In genomic region chr8:84656641-84657126, GRCm38 (mm10) we compare ENCODE assay signal across 8 mouse cellular contexts. TPM values are rescaled to one million over a fixed set of nuclear protein-coding genes. Genes with fewer than 3 reads are reported as not detected.
DNase-seq lines count a peak whose midpoint lies in the region; ATAC-seq and TF ChIP-seq lines count a peak whose summit lies in the region.

No protein-coding gene starts in this region.

- H3K9me3 ChIP-seq in CH12.LX (replicated peaks; ENCODE audit: low read length): no peaks in the 10 kb centered on the region
- no peaks in the 10 kb centered on the region for H3K9me3 ChIP-seq in forebrain, embryonic 14.5 days (replicated peaks; ENCODE audit: control insufficient read depth, low read length)
- H3K9me3 ChIP-seq in hindbrain, embryonic 11.5 days (ENCODE audit: control insufficient read depth, low read length): no peaks in the 10 kb centered on the region
- no peaks in the 10 kb centered on the region for H3K9me3 ChIP-seq in limb, embryonic 15.5 days
- H3K9me3 ChIP-seq in midbrain, embryonic 16.5 days (replicated peaks; ENCODE audit: control insufficient read depth, low read length, poor library complexity, severe bottlenecking): no peaks in the 10 kb centered on the region

- TF ChIP-seq EP300 in CH12.LX (IDR thresholded peaks at IDR 0.05; ENCODE audit: low read length): no peak

- peaks cover 7 to 36% of the 10 kb centered on the region in 2 experiments for H3K4me1 ChIP-seq in CH12.LX (ENCODE audit: control insufficient read depth in 1 of 2, insufficient read depth in 2 of 2)
- H3K4me1 ChIP-seq in bone marrow, adult 2 months (ENCODE audit: control insufficient read depth, insufficient read depth, low read length): peaks cover 4% of the 10 kb centered on the region
- H3K4me1 ChIP-seq in forebrain, embryonic 14.5 days (ENCODE audit: control insufficient read depth, insufficient read depth, low read length): peaks cover 37% of the 10 kb centered on the region
- H3K4me1 ChIP-seq in hindbrain, embryonic 11.5 days (replicated peaks; ENCODE audit: control insufficient read depth, insufficient read depth, low read length): peaks cover 14% of the 10 kb centered on the region
- peaks cover 60% of the 10 kb centered on the region for H3K4me1 ChIP-seq in limb, embryonic 15.5 days
- H3K4me1 ChIP-seq in midbrain, embryonic 16.5 days (ENCODE audit: control insufficient read depth, insufficient read depth, low read length): peaks cover 24% of the 10 kb centered on the region
- peaks cover 19% of the 10 kb centered on the region for H3K4me1 ChIP-seq in testis, adult 2 months (ENCODE audit: control insufficient read depth, insufficient read depth, low read length)

- peak overlapping the region; percentile 38; the same call in 1 of the 2 replicates for H3K9ac ChIP-seq in CH12.LX (ENCODE audit: insufficient read depth, low read depth)
- H3K9ac ChIP-seq in forebrain, embryonic 14.5 days (ENCODE audit: low read length): peak overlapping the region; percentile 54
- H3K9ac ChIP-seq in hindbrain, embryonic 11.5 days (ENCODE audit: low read depth, low read length): peak overlapping the region; percentile 62
- H3K9ac ChIP-seq in limb, embryonic 15.5 days: peak overlapping the region; percentile 27; the same call in 1 of the 2 replicates
- H3K9ac ChIP-seq in midbrain, embryonic 16.5 days (ENCODE audit: low read depth, low read length): peak overlapping the region; percentile 48; the same call in 1 of the 2 replicates

- peak overlapping the region; percentile 18 for H3K4me2 ChIP-seq in CH12.LX (ENCODE audit: insufficient read depth, low read depth, poor library complexity, severe bottlenecking)
- peak overlapping the region; percentile 51 for H3K4me2 ChIP-seq in forebrain, embryonic 14.5 days (ENCODE audit: low read length)
- H3K4me2 ChIP-seq in hindbrain, embryonic 11.5 days (replicated peaks; ENCODE audit: low read depth, low read length): peak overlapping the region; percentile 40
- H3K4me2 ChIP-seq in limb, embryonic 15.5 days: peak overlapping the region; percentile 63
- H3K4me2 ChIP-seq in midbrain, embryonic 16.5 days (ENCODE audit: low read length): peak overlapping the region; percentile 47

- no peaks in the 10 kb centered on the region for H3K27me3 ChIP-seq in CH12.LX (replicated peaks)
- no peaks in the 10 kb centered on the region for H3K27me3 ChIP-seq in forebrain, embryonic 14.5 days (replicated peaks; ENCODE audit: control insufficient read depth, insufficient read depth, low read length)
- no peaks in the 10 kb centered on the region for H3K27me3 ChIP-seq in hindbrain, embryonic 11.5 days (ENCODE audit: control insufficient read depth, insufficient read depth, low read length)
- no peaks in the 10 kb centered on the region for H3K27me3 ChIP-seq in limb, embryonic 15.5 days
- H3K27me3 ChIP-seq in midbrain, embryonic 16.5 days (ENCODE audit: control insufficient read depth, insufficient read depth, low read depth, low read length): peaks cover 3% of the 10 kb centered on the region; the same call in 1 of the 2 replicates
- H3K27me3 ChIP-seq in testis, adult 2 months (ENCODE audit: control insufficient read depth, insufficient read depth, low read length): no peaks in the 10 kb centered on the region

- H3K27ac ChIP-seq in CH12.LX (ENCODE audit: insufficient read depth, low read depth): no peak overlapping the region
- peak overlapping the region; percentile 35 for H3K27ac ChIP-seq in bone marrow, adult 2 months (ENCODE audit: control insufficient read depth, insufficient read depth, low read depth, low read length, poor library complexity)
- peak overlapping the region; percentile 63; the same call in 1 of the 2 replicates for H3K27ac ChIP-seq in forebrain, embryonic 14.5 days (ENCODE audit: low read depth, low read length)
- H3K27ac ChIP-seq in hindbrain, embryonic 11.5 days (ENCODE audit: low read depth, low read length): peak overlapping the region; percentile 88
- H3K27ac ChIP-seq in limb, embryonic 15.5 days: peak overlapping the region; percentile 96
- peak overlapping the region; percentile 74 for H3K27ac ChIP-seq in midbrain, embryonic 16.5 days (ENCODE audit: low read length)
- H3K27ac ChIP-seq in testis, adult 2 months (ENCODE audit: control insufficient read depth, insufficient read depth, low read depth, low read length): peak overlapping the region; percentile 32; the same call in 1 of the 2 replicates

- WGBS in bone marrow, adult 2 months: under 1% methylated on average over 23 of the region's 23 CpGs
- WGBS in forebrain, embryonic 14.5 days: 4% methylated on average over 23 of the region's 23 CpGs
- whole genome bisulfite sequencing in hindbrain, embryonic 11.5 days: 2% methylated on average over 23 of the region's 23 CpGs
- WGBS in limb, embryonic 15.5 days: under 1% methylated on average over 23 of the region's 23 CpGs
- WGBS in midbrain, embryonic 16.5 days: 4% methylated on average over 23 of the region's 23 CpGs

- peak overlapping the region in 2 of 3 experiments; percentile 6 to 11 for H3K4me3 ChIP-seq in CH12.LX (replicated peaks in 1 of 3; ENCODE audit: low read depth in 2 of 3, low read length in 2 of 3, poor library complexity in 1 of 3)
- H3K4me3 ChIP-seq in bone marrow, adult 2 months (replicated peaks; ENCODE audit: control insufficient read depth, low read depth, low read length): peak overlapping the region; percentile 62
- peak overlapping the region; percentile 17 for H3K4me3 ChIP-seq in forebrain, embryonic 14.5 days (ENCODE audit: low read depth, low read length)
- peak overlapping the region; percentile 29 for H3K4me3 ChIP-seq in hindbrain, embryonic 11.5 days (ENCODE audit: low read depth, low read length)
- H3K4me3 ChIP-seq in limb, embryonic 15.5 days: peak overlapping the region; percentile 32
- peak overlapping the region; percentile 30 for H3K4me3 ChIP-seq in midbrain, embryonic 16.5 days (ENCODE audit: low read depth, low read length)
- peak overlapping the region; percentile 2; the same call in 1 of the 2 replicates for H3K4me3 ChIP-seq in testis, adult 2 months (ENCODE audit: control insufficient read depth, low read depth, low read length)

- dilution Hi-C loops in CH12.LX (cut with MboI; ENCODE audit: extremely low pct_ligation_motif_present, extremely low pct_unique_long_range_greater_than_20kb, low sequenced_read_pairs): no loop called here

- TF ChIP-seq POLR2A in CH12.LX (IDR thresholded peaks at IDR 0.05; ENCODE audit: low read depth, low read length): peak; percentile 41; the same call in 1 of the 2 replicates
- peak; percentile 35; the same call in 1 of the 2 replicates for TF ChIP-seq POLR2A in bone marrow, adult 2 months (IDR thresholded peaks at IDR 0.05; ENCODE audit: borderline replicate concordance, control insufficient read depth, low read depth, low read length)
- no peak for TF ChIP-seq POLR2A in testis, adult 2 months (IDR thresholded peaks at IDR 0.05; ENCODE audit: control insufficient read depth, low read depth, low read length)

- TF ChIP-seq RAD21 in CH12.LX (IDR thresholded peaks at IDR 0.05; ENCODE audit: low read depth, low read length): no peak

- in situ Hi-C loops in CH12.LX (cut with MboI; ENCODE audit: low pct_ligation_motif_present, low pct_unique_long_range_greater_than_20kb, low sequenced_read_pairs): no loop called here

- H3K36me3 ChIP-seq in CH12.LX (replicated peaks in 1 of 2; ENCODE audit: control insufficient read depth in 1 of 2, insufficient read depth in 1 of 2, low read length in 1 of 2): no peaks in the 10 kb centered on the region
- no peaks in the 10 kb centered on the region for H3K36me3 ChIP-seq in forebrain, embryonic 14.5 days (ENCODE audit: control insufficient read depth, insufficient read depth, low read length)
- no peaks in the 10 kb centered on the region for H3K36me3 ChIP-seq in hindbrain, embryonic 11.5 days (ENCODE audit: control insufficient read depth, insufficient read depth, low read length)
- H3K36me3 ChIP-seq in limb, embryonic 15.5 days: no peaks in the 10 kb centered on the region
- no peaks in the 10 kb centered on the region for H3K36me3 ChIP-seq in midbrain, embryonic 16.5 days (ENCODE audit: control insufficient read depth, insufficient read depth, low read length)
- H3K36me3 ChIP-seq in testis, adult 2 months (ENCODE audit: control insufficient read depth, insufficient read depth, low read length): no peaks in the 10 kb centered on the region

- no peak for ATAC-seq in forebrain, embryonic 14.5 days
- no peak for ATAC-seq in hindbrain, embryonic 11.5 days (ENCODE audit: low FRiP score)
- peak; percentile 75 for ATAC-seq in limb, embryonic 15.5 days (ENCODE audit: insufficient number of reproducible peaks, low FRiP score, low TSS enrichment, low read depth)
- 0 out of 2 replicates have a peak, but pooled peaks have one; percentile 15 for ATAC-seq in midbrain, embryonic 16.5 days

- peak; percentile 60 for DNase-seq in CH12.LX (ENCODE audit: extremely low read depth)
- peak; percentile 37 for DNase-seq in forebrain, embryonic 14.5 days (ENCODE audit: low spot score)
- DNase-seq in hindbrain, embryonic 11.5 days (ENCODE audit: low spot score): peak; percentile 67
- no peak for DNase-seq in frontal cortex, postnatal 25 days (ENCODE audit: low spot score in 2 of 2)

- TF ChIP-seq CTCF in CH12.LX (conservative IDR thresholded peaks at IDR 0.05 in 1 of 2, IDR thresholded peaks at IDR 0.05 in 1 of 2; ENCODE audit: low read depth in 2 of 2, low read length in 2 of 2): no peak
- no peak for TF ChIP-seq CTCF in bone marrow, adult 2 months (IDR thresholded peaks at IDR 0.05; ENCODE audit: control insufficient read depth, insufficient read depth, low read length)
- no peak for TF ChIP-seq CTCF in testis, adult 2 months (IDR thresholded peaks at IDR 0.05; ENCODE audit: control insufficient read depth, insufficient read depth, insufficient replicate concordance, low read depth, low read length)

- peaks cover 15% of the 10 kb centered on the region for H3K79me2 ChIP-seq in CH12.LX (replicated peaks; ENCODE audit: control insufficient read depth, extremely low read depth, insufficient read depth, poor library complexity, severe bottlenecking)

RNA-seq across cellular contexts. Expression of gene Ier2, which starts 6.0 kb away (rescaled TPM):
- total RNA-seq in CH12.LX (2012; rRNA removed) (22.7 and 30.3 TPM in 2 replicates), CH12.LX (2014; rRNA removed) (30.9 and 35.4 TPM in 2 replicates)
- 25.7 and 26.3 TPM in 2 replicates for polyA plus RNA-seq in CH12.LX (2012; ENCODE audit: insufficient read length, low read depth)
- polyA plus RNA-seq in bone marrow, adult 2 months (2011; ENCODE audit: insufficient read depth, insufficient read length, low replicate concordance, missing spikeins): 13.2 and 49.9 TPM in 2 replicates
- polyA plus RNA-seq in forebrain, embryonic 14.5 days (2014; fragmentation: Nextera tagmentation; extraction: Ambion mirVana): 26.5 and 29.3 TPM in 2 replicates
- 60.5 and 61.5 TPM in 2 replicates for polyA plus RNA-seq in hindbrain, embryonic 11.5 days (2014; fragmentation: Nextera tagmentation; extraction: Ambion mirVana)
- 80.6 and 81.7 TPM in 2 replicates for polyA plus RNA-seq in limb, embryonic 15.5 days (2015; fragmentation: Nextera tagmentation; extraction: Ambion mirVana)
- polyA plus RNA-seq in midbrain, embryonic 16.5 days (2015; fragmentation: Nextera tagmentation; extraction: Ambion mirVana): 13.0 and 16.3 TPM in 2 replicates
- 2.1 and 2.3 TPM in 2 replicates for polyA plus RNA-seq in testis, adult 2 months (2012; rRNA removed)

RNA-seq across cellular contexts. Expression of gene Trmt1, which starts 29.4 kb away (rescaled TPM):
- 157 and 160 TPM in 2 replicates for total RNA-seq in CH12.LX (2012; rRNA removed)
- 77.0 and 94.5 TPM in 2 replicates for total RNA-seq in CH12.LX (2014; rRNA removed)
- 140 and 157 TPM in 2 replicates for polyA plus RNA-seq in CH12.LX (2012; ENCODE audit: insufficient read length, low read depth)
- 78.9 and 134 TPM in 2 replicates for polyA plus RNA-seq in bone marrow, adult 2 months (2011; ENCODE audit: insufficient read depth, insufficient read length, low replicate concordance, missing spikeins)
- 47.8 and 52.3 TPM in 2 replicates for polyA plus RNA-seq in forebrain, embryonic 14.5 days (2014; fragmentation: Nextera tagmentation; extraction: Ambion mirVana)
- 47.9 and 51.1 TPM in 2 replicates for polyA plus RNA-seq in hindbrain, embryonic 11.5 days (2014; fragmentation: Nextera tagmentation; extraction: Ambion mirVana)
- polyA plus RNA-seq in limb, embryonic 15.5 days (2015; fragmentation: Nextera tagmentation; extraction: Ambion mirVana): 63.3 and 64.5 TPM in 2 replicates
- 59.0 and 68.1 TPM in 2 replicates for polyA plus RNA-seq in midbrain, embryonic 16.5 days (2015; fragmentation: Nextera tagmentation; extraction: Ambion mirVana)
- 131 and 161 TPM in 2 replicates for polyA plus RNA-seq in testis, adult 2 months (2012; rRNA removed)

RNA-seq across cellular contexts. Expression of gene Nacc1, which starts 31.0 kb away (rescaled TPM):
- total RNA-seq in CH12.LX (2012; rRNA removed): 45.1 and 49.0 TPM in 2 replicates
- total RNA-seq in CH12.LX (2014; rRNA removed): 21.9 and 23.3 TPM in 2 replicates
- 73.0 and 84.1 TPM in 2 replicates for polyA plus RNA-seq in CH12.LX (2012; ENCODE audit: insufficient read length, low read depth)
- polyA plus RNA-seq in bone marrow, adult 2 months (2011; ENCODE audit: insufficient read depth, insufficient read length, low replicate concordance, missing spikeins): 14.6 and 26.2 TPM in 2 replicates
- polyA plus RNA-seq in forebrain, embryonic 14.5 days (2014; fragmentation: Nextera tagmentation; extraction: Ambion mirVana): 17.0 and 17.6 TPM in 2 replicates
- 19.7 and 20.5 TPM in 2 replicates for polyA plus RNA-seq in hindbrain, embryonic 11.5 days (2014; fragmentation: Nextera tagmentation; extraction: Ambion mirVana)
- 13.5 and 13.8 TPM in 2 replicates for polyA plus RNA-seq in limb, embryonic 15.5 days (2015; fragmentation: Nextera tagmentation; extraction: Ambion mirVana)
- 13.0 and 14.2 TPM in 2 replicates for polyA plus RNA-seq in midbrain, embryonic 16.5 days (2015; fragmentation: Nextera tagmentation; extraction: Ambion mirVana)
- polyA plus RNA-seq in testis, adult 2 months (2012; rRNA removed): 27.5 and 28.2 TPM in 2 replicates

RNA-seq across cellular contexts. Expression of gene Lyl1, which starts 44.6 kb away (rescaled TPM):
- 38.5 and 45.5 TPM in 2 replicates for total RNA-seq in CH12.LX (2012; rRNA removed)
- total RNA-seq in CH12.LX (2014; rRNA removed): 20.3 and 20.6 TPM in 2 replicates
- 53.2 and 54.5 TPM in 2 replicates for polyA plus RNA-seq in CH12.LX (2012; ENCODE audit: insufficient read length, low read depth)
- 59.2 and 125 TPM in 2 replicates for polyA plus RNA-seq in bone marrow, adult 2 months (2011; ENCODE audit: insufficient read depth, insufficient read length, low replicate concordance, missing spikeins)
- 2.9 and 3.8 TPM in 2 replicates for polyA plus RNA-seq in forebrain, embryonic 14.5 days (2014; fragmentation: Nextera tagmentation; extraction: Ambion mirVana)
- 5.3 and 5.4 TPM in 2 replicates for polyA plus RNA-seq in hindbrain, embryonic 11.5 days (2014; fragmentation: Nextera tagmentation; extraction: Ambion mirVana)
- 5.6 and 6.0 TPM in 2 replicates for polyA plus RNA-seq in limb, embryonic 15.5 days (2015; fragmentation: Nextera tagmentation; extraction: Ambion mirVana)
- 2.2 and 3.1 TPM in 2 replicates for polyA plus RNA-seq in midbrain, embryonic 16.5 days (2015; fragmentation: Nextera tagmentation; extraction: Ambion mirVana)
- 0.93 and 1.2 TPM in 2 replicates for polyA plus RNA-seq in testis, adult 2 months (2012; rRNA removed)

Comparison
In these comparisons a context has a peak if more than half of its experiments do, and no peak if none do; other contexts are left out.
1. DNase-seq: peak in CH12.LX (single experiment), forebrain, embryonic 14.5 days (single experiment) and hindbrain, embryonic 11.5 days (single experiment); none in frontal cortex, postnatal 25 days (0 of 2).
2. H3K4me3 ChIP-seq: peak in every context shown above with its lines; median percentile 62 in bone marrow, adult 2 months; 32 in limb, embryonic 15.5 days; 30 in midbrain, embryonic 16.5 days; 29 in hindbrain, embryonic 11.5 days; 17 in forebrain, embryonic 14.5 days; 8 in CH12.LX; 2 in testis, adult 2 months.
3. ATAC-seq: peak in limb, embryonic 15.5 days (single experiment) and midbrain, embryonic 16.5 days (single experiment); none in forebrain, embryonic 14.5 days (single experiment) and hindbrain, embryonic 11.5 days (single experiment).
4. Peak in every context shown above with its lines, with median percentiles within 50 percentile points of each other: H3K4me2 ChIP-seq and H3K9ac ChIP-seq.